Mouse (Mus musculus) frontal cortex, postnatal 25 days (tissue): Measurements from ENCODE around the gene Cd38.
A peak's percentile ranks its signal among the peaks of the same experiment; 100 is the strongest.

ENCODE experiments used
- DNase-seq, 2 experiments: peaks; one replicate each; pipeline ENCODE4 v3.0.0; 2022; ENCODE audit warnings: low spot score in 2 of 2

Cd38 gene

DNA sequence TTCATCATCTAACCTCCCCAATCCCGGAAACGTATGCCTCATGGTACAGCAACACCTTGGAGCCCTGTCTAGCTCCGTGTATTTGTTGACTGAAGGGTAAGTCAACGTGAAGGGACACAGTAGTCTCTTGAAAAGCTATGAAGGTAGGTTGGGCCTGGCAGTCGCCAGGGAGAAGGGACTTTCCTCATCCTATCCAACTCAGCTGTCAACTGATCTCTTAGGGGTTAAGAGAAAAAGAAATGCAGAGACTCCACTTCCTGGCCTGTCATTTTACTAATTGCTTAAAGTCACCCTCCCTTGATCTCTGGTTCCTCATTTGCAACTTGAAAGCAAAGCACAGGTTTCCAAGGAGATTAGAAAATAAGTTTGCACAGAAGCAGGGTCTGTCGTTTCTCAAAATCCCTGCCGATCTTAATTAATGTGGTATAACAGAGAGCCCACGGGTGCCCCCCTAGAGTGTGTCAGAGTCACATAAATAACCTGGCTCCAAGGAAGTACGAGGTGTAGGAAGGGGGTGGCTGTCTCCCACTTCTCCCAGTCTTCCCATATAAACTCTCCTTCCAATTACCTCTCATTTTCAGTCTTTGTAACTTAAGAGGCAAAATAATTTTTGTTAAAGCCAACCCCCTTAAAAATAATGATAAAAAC is 79.1 kb downstream of the Cd38 start:
- no peak for DNase-seq

DNA sequence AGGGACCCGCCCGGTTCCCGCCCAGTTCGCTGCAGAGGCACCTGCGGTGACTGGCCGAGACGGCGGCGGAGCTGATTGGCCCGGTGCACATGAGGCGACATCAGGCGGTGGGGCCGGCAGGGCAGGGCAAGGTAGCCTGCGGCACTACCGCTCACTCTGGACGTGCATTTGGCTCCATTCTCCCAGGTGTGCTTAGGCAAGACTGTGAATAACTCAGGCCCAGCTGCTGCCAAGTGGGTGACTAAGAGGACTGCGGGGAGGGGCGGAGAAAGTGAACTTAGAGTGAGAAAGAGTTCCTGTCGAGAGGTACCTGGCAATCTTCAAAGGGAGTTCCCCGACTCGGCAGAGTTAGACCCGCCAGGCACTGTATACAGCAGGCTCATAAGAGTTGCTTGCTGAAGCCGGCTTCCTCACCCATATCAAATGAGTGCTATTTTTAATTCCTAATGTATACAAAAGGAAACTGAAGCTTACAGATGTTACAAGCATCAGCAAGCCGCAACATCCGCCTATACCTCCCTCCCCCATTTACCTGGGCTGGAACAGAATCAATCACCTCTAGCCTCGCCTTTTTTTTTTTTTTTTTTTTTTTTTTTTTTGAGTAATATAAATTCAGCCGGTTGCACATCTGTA is 79.9 kb downstream of the Cd38 start:
- DNase-seq: peak in 1 of 2 experiments; percentile 2

DNA sequence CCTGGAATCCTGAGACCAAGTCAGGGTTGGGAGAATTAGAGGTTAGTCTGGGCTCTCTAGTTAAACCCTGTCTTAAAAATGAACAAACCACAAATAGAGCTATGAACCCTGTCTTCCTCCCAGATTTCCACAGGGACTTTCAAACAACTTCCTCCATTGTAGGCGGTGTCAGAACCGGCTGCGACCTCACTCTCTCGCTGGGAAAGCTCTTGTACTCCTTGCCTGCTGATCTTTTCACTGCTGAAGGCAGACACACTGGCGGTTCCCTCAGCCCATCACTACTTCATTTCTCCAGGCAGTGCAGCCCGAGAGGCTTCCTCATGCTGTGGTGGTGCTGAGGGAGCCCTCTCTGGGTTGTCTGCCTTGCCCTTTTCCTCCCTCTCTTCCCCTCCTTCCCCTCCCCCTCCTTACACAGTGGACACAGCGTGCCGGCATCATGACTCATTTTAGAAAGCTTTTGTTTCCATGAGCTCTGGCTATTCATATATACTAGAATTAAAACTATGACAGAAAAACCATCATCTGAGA is 80.5 kb downstream of the Cd38 start:
- no peak for DNase-seq

DNA sequence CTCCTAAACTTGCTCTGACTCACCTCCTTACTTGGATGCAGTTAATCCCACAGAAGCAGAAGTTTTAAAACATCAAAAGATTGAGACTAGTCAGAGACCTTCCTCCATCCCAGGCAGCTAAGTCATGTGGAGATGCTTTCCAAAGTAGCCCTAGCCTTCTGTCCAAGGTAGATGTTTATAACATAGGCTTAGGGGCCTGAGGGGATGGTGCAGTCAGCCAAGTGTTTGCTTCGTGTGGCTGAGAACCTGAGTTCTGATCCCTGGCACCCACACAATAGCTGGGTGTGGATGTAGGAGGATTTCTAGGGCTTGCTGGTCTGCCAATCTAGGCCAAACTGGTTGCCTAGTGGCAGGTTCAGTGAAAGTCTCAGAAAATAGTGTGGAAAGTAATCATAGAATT is 84.9 kb downstream of the Cd38 start:
- no peak for DNase-seq

DNA sequence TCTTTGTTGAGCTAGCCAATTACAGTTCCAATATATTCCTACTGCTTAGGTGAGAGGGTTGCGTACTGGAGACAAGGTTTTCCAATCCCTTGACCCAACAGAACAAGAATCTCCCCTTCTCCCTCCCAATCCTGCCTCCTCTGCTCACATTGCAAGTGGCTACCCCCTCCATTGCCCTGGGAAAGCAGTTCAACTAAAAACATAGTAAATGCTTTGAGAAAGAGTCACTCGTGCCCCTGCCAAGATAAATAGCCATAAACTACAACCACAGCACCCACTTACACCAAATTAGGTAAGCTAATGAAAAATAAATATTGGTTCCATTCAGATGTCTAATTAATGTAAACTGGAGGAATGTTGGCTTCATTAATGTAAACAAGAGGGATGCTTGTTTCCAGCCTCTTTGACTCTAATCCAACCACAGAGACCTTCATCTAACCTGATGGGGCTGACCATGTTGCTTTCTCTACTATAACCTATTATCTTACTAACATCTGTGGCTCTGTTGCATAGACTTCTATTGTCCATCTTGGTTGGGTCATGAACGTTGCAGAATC is 91.6 kb downstream of the Cd38 start:
- DNase-seq: no peak

DNA sequence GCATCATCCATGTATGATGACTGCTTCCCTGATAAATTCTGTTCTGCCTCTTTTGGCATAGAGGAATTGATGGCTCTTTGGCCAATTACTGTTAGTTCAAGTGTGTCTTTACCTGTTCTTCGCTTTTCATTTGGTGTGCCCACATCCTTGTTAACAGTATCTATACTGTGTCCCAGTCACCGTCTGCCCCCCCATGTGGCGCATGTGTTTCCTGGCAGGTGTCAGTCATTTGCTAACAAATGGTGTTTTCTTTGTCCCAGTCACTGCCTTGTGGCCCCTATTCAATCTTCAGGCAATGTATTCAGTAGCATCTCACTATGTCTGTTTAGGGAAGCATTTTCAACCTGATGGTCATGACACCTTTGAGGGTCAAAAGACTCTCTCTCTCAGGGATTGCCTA is 92.7 kb downstream of the Cd38 start:
- DNase-seq: no peak
